ENCODE assay signal across 10 mouse cellular contexts in the genomic region with DNA sequence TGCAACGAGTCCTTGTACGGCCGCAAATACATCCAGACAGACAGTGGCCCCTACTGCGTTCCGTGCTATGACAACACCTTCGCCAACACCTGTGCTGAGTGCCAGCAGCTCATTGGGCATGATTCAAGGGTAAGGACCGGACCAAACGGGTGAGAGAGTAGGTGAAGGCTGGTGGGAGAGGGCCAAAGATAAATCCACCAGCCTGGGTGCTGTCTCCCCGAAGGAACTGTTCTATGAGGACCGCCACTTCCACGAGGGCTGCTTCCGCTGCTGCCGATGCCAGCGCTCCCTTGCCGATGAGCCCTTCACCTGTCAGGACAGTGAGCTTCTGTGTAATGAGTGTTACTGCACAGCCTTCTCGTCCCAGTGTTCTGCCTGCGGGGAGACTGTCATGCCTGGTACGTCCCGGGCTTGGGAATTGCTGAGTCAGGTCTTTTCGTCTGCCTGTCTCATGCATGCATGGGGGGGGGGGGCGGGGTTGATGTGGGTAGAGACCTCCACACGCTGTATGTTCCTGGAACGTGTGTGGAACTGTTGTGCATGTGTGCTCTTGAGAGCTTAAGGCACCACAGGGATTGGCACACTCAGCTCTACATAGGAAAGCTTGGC. TPM values are rescaled to one million over a fixed set of nuclear protein-coding genes. Genes with fewer than 3 reads are reported as not detected.
DNase-seq lines count a peak whose midpoint lies in the region; ATAC-seq and TF ChIP-seq lines count a peak whose summit lies in the region.
"Had no signal": no experiment of that assay in that cellular context is flagged by ENCODE, and none has a peak within 500 bp of the region (broad histone marks: within the 10 kb centered on the region; RNA-seq: fewer than 3 reads in every experiment).

No protein-coding gene starts in this region.

- 84% methylated on average over 23 of the region's 23 CpGs for WGBS in heart, embryonic 11.5 days (ENCODE audit: insufficient replicate concordance)
- 77% methylated on average over 23 of the region's 23 CpGs for WGBS in lung, postnatal 0 days
- 78% methylated on average over 23 of the region's 23 CpGs for WGBS in heart, embryonic 15.5 days
- WGBS in neural tube, embryonic 15.5 days = 84% methylated on average over 23 of the region's 23 CpGs

- no peaks in the 10 kb centered on the region for H3K27me3 ChIP-seq in heart, embryonic 11.5 days (ENCODE audit: control insufficient read depth, insufficient read depth, low read length)
- no peaks in the 10 kb centered on the region for H3K27me3 ChIP-seq in lung, postnatal 0 days (replicated peaks; ENCODE audit: insufficient read depth, low read length)
- no peaks in the 10 kb centered on the region for H3K27me3 ChIP-seq in heart, embryonic 15.5 days
- H3K27me3 ChIP-seq in neural tube, embryonic 15.5 days (replicated peaks) = peaks cover 30% of the 10 kb centered on the region

- H3K27ac ChIP-seq in heart, embryonic 11.5 days (ENCODE audit: low read depth, low read length) = peak overlapping the region; percentile 86
- H3K27ac ChIP-seq in lung, postnatal 0 days (ENCODE audit: low read length) = peak overlapping the region; percentile 58
- peak overlapping the region; percentile 91 for H3K27ac ChIP-seq in heart, embryonic 15.5 days
- H3K27ac ChIP-seq in neural tube, embryonic 15.5 days (replicated peaks) = 0 out of 2 replicates have a peak overlapping the region, but pooled peaks have one; percentile 19

- H3K4me3 ChIP-seq in heart, embryonic 11.5 days (ENCODE audit: low read depth, low read length) = no peak overlapping the region
- H3K4me3 ChIP-seq in lung, postnatal 0 days (ENCODE audit: low read depth, low read length) = no peak overlapping the region
- no peak overlapping the region for H3K4me3 ChIP-seq in heart, embryonic 15.5 days
- H3K4me3 ChIP-seq in neural tube, embryonic 15.5 days (replicated peaks) = no peak overlapping the region

- no peak for TF ChIP-seq EP300 in lung, postnatal 0 days (IDR thresholded peaks at IDR 0.05)

- H3K4me2 ChIP-seq in heart, embryonic 11.5 days = peak overlapping the region; percentile 7; the same call in 1 of the 2 replicates
- H3K4me2 ChIP-seq in lung, postnatal 0 days (replicated peaks; ENCODE audit: low read depth, low read length) = no peak overlapping the region
- peak overlapping the region; percentile 44; the same call in 1 of the 2 replicates for H3K4me2 ChIP-seq in heart, embryonic 15.5 days
- H3K4me2 ChIP-seq in neural tube, embryonic 15.5 days = no peak overlapping the region

- TF ChIP-seq CTCF in lung, postnatal 0 days (IDR thresholded peaks at IDR 0.05) = no peak

- H3K9ac ChIP-seq in heart, embryonic 11.5 days (ENCODE audit: low read depth, low read length) = no peak overlapping the region
- H3K9ac ChIP-seq in lung, postnatal 0 days (replicated peaks; ENCODE audit: low read depth) = no peak overlapping the region
- H3K9ac ChIP-seq in heart, embryonic 15.5 days = no peak overlapping the region
- H3K9ac ChIP-seq in neural tube, embryonic 15.5 days (replicated peaks) = no peak overlapping the region

- peaks cover 4% of the 10 kb centered on the region; the same call in 1 of the 2 replicates for H3K36me3 ChIP-seq in heart, embryonic 11.5 days (ENCODE audit: control insufficient read depth, insufficient read depth, low read length)
- H3K36me3 ChIP-seq in lung, postnatal 0 days (ENCODE audit: insufficient read depth, low read length) = no peaks in the 10 kb centered on the region
- peaks cover 3% of the 10 kb centered on the region; the same call in 1 of the 2 replicates for H3K36me3 ChIP-seq in heart, embryonic 15.5 days
- no peaks in the 10 kb centered on the region for H3K36me3 ChIP-seq in neural tube, embryonic 15.5 days

- H3K9me3 ChIP-seq in heart, embryonic 11.5 days (replicated peaks; ENCODE audit: control insufficient read depth, low read length) = no peaks in the 10 kb centered on the region
- H3K9me3 ChIP-seq in lung, postnatal 0 days (ENCODE audit: low read length) = no peaks in the 10 kb centered on the region
- H3K9me3 ChIP-seq in heart, embryonic 15.5 days (replicated peaks) = no peaks in the 10 kb centered on the region
- H3K9me3 ChIP-seq in neural tube, embryonic 15.5 days (replicated peaks) = no peaks in the 10 kb centered on the region

- no peak for DNase-seq in heart, adult 18-20 months
- no peak for DNase-seq in lung, postnatal 0 days (ENCODE audit: low spot score)
- no peak for DNase-seq in lung, postnatal 4 days
- DNase-seq in frontal cortex, postnatal 36 days (ENCODE audit: low spot score in 2 of 2) = no peak

- H3K4me1 ChIP-seq in heart, embryonic 11.5 days (ENCODE audit: control insufficient read depth, insufficient read depth, low read length) = peaks cover 60% of the 10 kb centered on the region
- H3K4me1 ChIP-seq in lung, postnatal 0 days (ENCODE audit: insufficient read depth, low read depth, low read length) = peaks cover 21% of the 10 kb centered on the region; the same call in 1 of the 2 replicates
- H3K4me1 ChIP-seq in heart, embryonic 15.5 days (replicated peaks) = peaks cover 72% of the 10 kb centered on the region
- peaks cover 44% of the 10 kb centered on the region for H3K4me1 ChIP-seq in neural tube, embryonic 15.5 days

- no peak for ATAC-seq in heart, embryonic 11.5 days (replicated peaks; ENCODE audit: insufficient number of reproducible peaks, low FRiP score, low TSS enrichment)
- no peak for ATAC-seq in lung, postnatal 0 days
- no peak for ATAC-seq in heart, embryonic 15.5 days (replicated peaks; ENCODE audit: insufficient number of reproducible peaks, insufficient read depth, low FRiP score, low read depth)
- ATAC-seq in neural tube, embryonic 15.5 days (ENCODE audit: low FRiP score) = no peak
- no peak for ATAC-seq in megakaryocyte-erythroid progenitor cell, adult 5-6 weeks (replicated peaks; ENCODE audit: low FRiP score, low TSS enrichment, poor library complexity, severe bottlenecking)
- ATAC-seq: CD4-positive, CD25-positive, alpha-beta regulatory T cell, adult 4 months had no signal

RNA-seq across cellular contexts. Expression of a gene that starts 5.3 kb away (rescaled TPM):
- 6.3 and 6.4 TPM in 2 replicates for polyA plus RNA-seq in heart, embryonic 11.5 days (2014; fragmentation: Nextera tagmentation; extraction: Ambion mirVana)
- total RNA-seq in heart, adult 18-20 months (2021) = 10 to 100 TPM in 1 of 2 experiments, 1 to 10 TPM in 1; 8.2 to 13.8 TPM
- 5.2 and 5.8 TPM in 2 replicates for polyA plus RNA-seq in lung, postnatal 0 days (2015; fragmentation: Nextera tagmentation; extraction: Ambion mirVana)
- polyA plus RNA-seq in heart, embryonic 15.5 days (2015; fragmentation: Nextera tagmentation; extraction: Ambion mirVana) = 6.2 and 7.5 TPM in 2 replicates
- polyA plus RNA-seq in neural tube, embryonic 15.5 days (2015; fragmentation: Nextera tagmentation; extraction: Ambion mirVana) = 1.8 and 3.3 TPM in 2 replicates
- 3.3 and 5.3 TPM in 2 replicates for total RNA-seq in megakaryocyte-erythroid progenitor cell, adult 5-6 weeks (2014; fragmentation: Nextera tagmentation)
- total RNA-seq in megakaryocyte-erythroid progenitor cell, adult 5-6 weeks (2017) = 0.42 and 4.1 TPM in 2 replicates

RNA-seq across cellular contexts. Expression of a gene that starts 8.8 kb away (rescaled TPM):
- 109 and 113 TPM in 2 replicates for polyA plus RNA-seq in heart, embryonic 11.5 days (2014; fragmentation: Nextera tagmentation; extraction: Ambion mirVana)
- 10 to 100 TPM; 18.8 to 19.4 TPM for total RNA-seq in heart, adult 18-20 months (2021)
- polyA plus RNA-seq in lung, postnatal 0 days (2015; fragmentation: Nextera tagmentation; extraction: Ambion mirVana) = 49.1 and 57.1 TPM in 2 replicates
- polyA plus RNA-seq in heart, embryonic 15.5 days (2015; fragmentation: Nextera tagmentation; extraction: Ambion mirVana) = 73.6 and 86.5 TPM in 2 replicates
- polyA plus RNA-seq in neural tube, embryonic 15.5 days (2015; fragmentation: Nextera tagmentation; extraction: Ambion mirVana) = 88.4 and 105 TPM in 2 replicates
- 99.2 and 101 TPM in 2 replicates for total RNA-seq in megakaryocyte-erythroid progenitor cell, adult 5-6 weeks (2014; fragmentation: Nextera tagmentation)
- total RNA-seq in megakaryocyte-erythroid progenitor cell, adult 5-6 weeks (2017) = 208 and 222 TPM in 2 replicates

RNA-seq across cellular contexts. Expression of a gene that starts 12.4 kb away (rescaled TPM):
- polyA plus RNA-seq in heart, embryonic 11.5 days (2014; fragmentation: Nextera tagmentation; extraction: Ambion mirVana) = 57.1 and 60.7 TPM in 2 replicates
- total RNA-seq in heart, adult 18-20 months (2021) = 10 to 100 TPM; 11.0 to 14.0 TPM
- polyA plus RNA-seq in lung, postnatal 0 days (2015; fragmentation: Nextera tagmentation; extraction: Ambion mirVana) = 37.4 and 48.8 TPM in 2 replicates
- 42.6 and 47.5 TPM in 2 replicates for polyA plus RNA-seq in heart, embryonic 15.5 days (2015; fragmentation: Nextera tagmentation; extraction: Ambion mirVana)
- 41.4 and 47.8 TPM in 2 replicates for polyA plus RNA-seq in neural tube, embryonic 15.5 days (2015; fragmentation: Nextera tagmentation; extraction: Ambion mirVana)
- 54.9 and 55.0 TPM in 2 replicates for total RNA-seq in megakaryocyte-erythroid progenitor cell, adult 5-6 weeks (2014; fragmentation: Nextera tagmentation)
- 101 and 103 TPM in 2 replicates for total RNA-seq in megakaryocyte-erythroid progenitor cell, adult 5-6 weeks (2017)

RNA-seq across cellular contexts. Expression of a gene that starts 35.9 kb away (rescaled TPM):
- polyA plus RNA-seq in heart, embryonic 11.5 days (2014; fragmentation: Nextera tagmentation; extraction: Ambion mirVana) = 18.5 and 19.2 TPM in 2 replicates
- 1 to 10 TPM; 5.6 to 7.0 TPM for total RNA-seq in heart, adult 18-20 months (2021)
- 59.6 and 62.9 TPM in 2 replicates for polyA plus RNA-seq in lung, postnatal 0 days (2015; fragmentation: Nextera tagmentation; extraction: Ambion mirVana)
- polyA plus RNA-seq in heart, embryonic 15.5 days (2015; fragmentation: Nextera tagmentation; extraction: Ambion mirVana) = 13.7 and 15.5 TPM in 2 replicates
- polyA plus RNA-seq in neural tube, embryonic 15.5 days (2015; fragmentation: Nextera tagmentation; extraction: Ambion mirVana) = 20.6 and 24.9 TPM in 2 replicates
- total RNA-seq in megakaryocyte-erythroid progenitor cell, adult 5-6 weeks (2014; fragmentation: Nextera tagmentation) = 77.5 and 89.7 TPM in 2 replicates
- total RNA-seq in megakaryocyte-erythroid progenitor cell, adult 5-6 weeks (2017) = 43.6 and 56.5 TPM in 2 replicates

RNA-seq across cellular contexts. Expression of a gene that starts 49.2 kb away (rescaled TPM):
- 0.21 and 0.24 TPM in 2 replicates for polyA plus RNA-seq in heart, embryonic 11.5 days (2014; fragmentation: Nextera tagmentation; extraction: Ambion mirVana)
- under 1 TPM; 0.15 to 0.33 TPM for total RNA-seq in heart, adult 18-20 months (2021)
- polyA plus RNA-seq in lung, postnatal 0 days (2015; fragmentation: Nextera tagmentation; extraction: Ambion mirVana) = 0.10 and 0.14 TPM in 2 replicates
- polyA plus RNA-seq in heart, embryonic 15.5 days (2015; fragmentation: Nextera tagmentation; extraction: Ambion mirVana) = 0.14 and 0.15 TPM in 2 replicates
- polyA plus RNA-seq in neural tube, embryonic 15.5 days (2015; fragmentation: Nextera tagmentation; extraction: Ambion mirVana) = 4.7 and 6.8 TPM in 2 replicates
- total RNA-seq in megakaryocyte-erythroid progenitor cell, adult 5-6 weeks (2014; fragmentation: Nextera tagmentation) = not detected in 2 replicates
- total RNA-seq in megakaryocyte-erythroid progenitor cell, adult 5-6 weeks (2017) = 0.23 TPM in 1 of 2 replicates, not detected in the other
- total RNA-seq: common myeloid progenitor, adult 5-6 weeks had no signal
- polyA plus RNA-seq: CD4-positive, CD25-positive, alpha-beta regulatory T cell, adult 4 months had no signal

Comparison
In these comparisons a context has a peak if more than half of its experiments do, and no peak if none do; other contexts are left out.
1. H3K27ac ChIP-seq: peak in every context shown above with its lines; median percentile 91 in heart, embryonic 15.5 days; 86 in heart, embryonic 11.5 days; 58 in lung, postnatal 0 days; 19 in neural tube, embryonic 15.5 days.
2. H3K4me2 ChIP-seq: peak in heart, embryonic 11.5 days (single experiment) and heart, embryonic 15.5 days (single experiment); none in lung, postnatal 0 days (single experiment) and neural tube, embryonic 15.5 days (single experiment).